Mouse (Mus musculus) olfactory bulb, adult 2 months (tissue): ENCODE data around the gene Rprd2.

Source experiments
- CTCF ChIP-seq: fragments of 200-500 bp; IDR thresholded peaks from 2 replicates; pipeline ENCODE4 v1.5.1; 2012; ENCODE audit warnings: low read depth, mild to moderate bottlenecking, low read length, moderate library complexity; ENCODE audit not compliant: insufficient read depth
- POLR2A ChIP-seq: fragments of 200-500 bp; IDR thresholded peaks from 2 replicates; pipeline ENCODE4 v1.6.1; 2012; ENCODE audit warnings: mild to moderate bottlenecking, low read depth, low read length, moderate library complexity; ENCODE audit not compliant: insufficient read depth

DNA sequence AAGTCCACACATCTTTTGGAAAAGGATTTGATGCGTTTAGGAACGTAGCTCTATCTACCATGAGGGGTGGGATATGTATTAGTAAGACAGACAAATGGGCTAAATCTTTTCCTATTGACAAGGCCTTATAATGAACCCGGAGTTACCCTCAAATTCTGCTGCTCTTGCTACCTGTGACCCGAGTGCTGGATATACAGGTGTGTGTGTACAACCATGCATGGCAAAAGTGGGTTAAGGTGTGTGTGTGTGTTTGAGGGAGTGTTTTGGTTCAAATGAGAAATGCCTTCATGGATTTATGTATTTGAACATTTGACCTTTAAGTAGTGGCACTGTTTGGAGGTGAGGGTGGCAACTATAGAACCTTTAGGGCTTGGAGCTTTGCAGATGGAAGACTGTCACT is 10.4 kb upstream of the Rprd2 start:
- TF ChIP-seq CTCF = no peak
- TF ChIP-seq POLR2A = no peak
